Mouse (Mus musculus) small intestine, adult 2 months (tissue): Measurements from ENCODE around the gene Ppp1r1b.

Source experiments
- CTCF ChIP-seq: fragments of 200-500 bp; IDR thresholded peaks from 2 replicates; pipeline ENCODE4 v1.5.1; 2012; ENCODE audit warnings: low read depth, mild to moderate bottlenecking, control low read depth, inconsistent platforms, low read length, moderate library complexity, mixed read lengths; ENCODE audit not compliant: insufficient replicate concordance, insufficient read length; ENCODE audit errors: extremely low read depth
- POLR2A ChIP-seq: fragments of 200-500 bp; IDR thresholded peaks from 2 replicates; pipeline ENCODE4 v1.6.1; 2012; ENCODE audit warnings: low read depth, mild to moderate bottlenecking, control low read depth, inconsistent platforms, low read length, moderate library complexity

GRCm38 (mm10) chr11:98335250-98335649 is 13.0 kb upstream of the Ppp1r1b start:
- TF ChIP-seq CTCF: no peak
- TF ChIP-seq POLR2A: no peak
